Mouse (Mus musculus): ENCODE results near the gene Dnajc24. TPM values are rescaled to one million over a fixed set of nuclear protein-coding genes. Genes with fewer than 3 reads are reported as not detected.
A peak's percentile ranks its signal among the peaks of the same experiment; 100 is the strongest.

Gene Dnajc24
- 20.7 and 25.6 TPM in 2 replicates for total RNA-seq (2017)

- peak; percentile 100 for ATAC-seq (replicated peaks; ENCODE audit: low read depth, poor library complexity, severe bottlenecking)
Observed at GRCm38 (mm10) chr2:106002835-106003739, at the start of gene Dnajc24. Gene Dnajc24 (minus strand): TSS chr2:106003549.

- ATAC-seq (replicated peaks; ENCODE audit: low read depth, poor library complexity, severe bottlenecking) = no peak
Observed at GRCm38 (mm10) chr2:106046686-106047085, 43.3 kb upstream of the Dnajc24 start.

GRCm38 (mm10) chr2:106042495-106042894 is 39.1 kb upstream of the Dnajc24 start:
- no peak for ATAC-seq (replicated peaks; ENCODE audit: low read depth, poor library complexity, severe bottlenecking)

GRCm38 (mm10) chr2:106041961-106042360 is 38.6 kb upstream of the Dnajc24 start:
- no peak for ATAC-seq (replicated peaks; ENCODE audit: low read depth, poor library complexity, severe bottlenecking)

GRCm38 (mm10) chr2:106038286-106038685 is 34.9 kb upstream of the Dnajc24 start:
- no peak for ATAC-seq (replicated peaks; ENCODE audit: low read depth, poor library complexity, severe bottlenecking)

- ATAC-seq (replicated peaks; ENCODE audit: low read depth, poor library complexity, severe bottlenecking) = no peak
Observed at GRCm38 (mm10) chr2:106024895-106025294, 21.5 kb upstream of the Dnajc24 start.

- no peak for ATAC-seq (replicated peaks; ENCODE audit: low read depth, poor library complexity, severe bottlenecking)
Observed at GRCm38 (mm10) chr2:106008415-106008814, 5.1 kb upstream of the Dnajc24 start.

GRCm38 (mm10) chr2:105987999-105988398 is 15.3 kb downstream of the Dnajc24 start:
- ATAC-seq (replicated peaks; ENCODE audit: low read depth, poor library complexity, severe bottlenecking) = no peak

GRCm38 (mm10) chr2:105987131-105987530 is 16.2 kb downstream of the Dnajc24 start:
- ATAC-seq (replicated peaks; ENCODE audit: low read depth, poor library complexity, severe bottlenecking) = no peak

GRCm38 (mm10) chr2:105985206-105985605 is 18.1 kb downstream of the Dnajc24 start:
- no peak for ATAC-seq (replicated peaks; ENCODE audit: low read depth, poor library complexity, severe bottlenecking)

- ATAC-seq (replicated peaks; ENCODE audit: low read depth, poor library complexity, severe bottlenecking) = no peak
Observed at GRCm38 (mm10) chr2:105978065-105978464, 25.3 kb downstream of the Dnajc24 start.

GRCm38 (mm10) chr2:105973941-105974340 is 29.4 kb downstream of the Dnajc24 start:
- no peak for ATAC-seq (replicated peaks; ENCODE audit: low read depth, poor library complexity, severe bottlenecking)

GRCm38 (mm10) chr2:105963447-105963846 is 39.9 kb downstream of the Dnajc24 start:
- no peak for ATAC-seq (replicated peaks; ENCODE audit: low read depth, poor library complexity, severe bottlenecking)

GRCm38 (mm10) chr2:105953862-105954261 is 49.5 kb downstream of the Dnajc24 start:
- no peak for ATAC-seq (replicated peaks; ENCODE audit: low read depth, poor library complexity, severe bottlenecking)

- ATAC-seq (replicated peaks; ENCODE audit: low read depth, poor library complexity, severe bottlenecking) = no peak
Observed at GRCm38 (mm10) chr2:105951350-105951940, 51.9 kb downstream of the Dnajc24 start.

- ATAC-seq (replicated peaks; ENCODE audit: low read depth, poor library complexity, severe bottlenecking) = no peak
Observed at GRCm38 (mm10) chr2:105950131-105950530, 53.2 kb downstream of the Dnajc24 start.

- no peak for ATAC-seq (replicated peaks; ENCODE audit: low read depth, poor library complexity, severe bottlenecking)
Observed at GRCm38 (mm10) chr2:105917623-105918346, 85.6 kb downstream of the Dnajc24 start.
